Mouse (Mus musculus) liver, embryonic 12.5 days (tissue): ENCODE results near the gene Sbf2. TPM values are rescaled to one million over a fixed set of nuclear protein-coding genes. Genes with fewer than 3 reads are reported as not detected.

Experiments
- ATAC-seq: fragments of 200-750 bp; cut with Nextera tagmentation; 2 replicates; pipeline ENCODE4 v1.8.0; 2017; ENCODE audit warnings: moderate number of reproducible peaks, mild to moderate bottlenecking, moderate library complexity
- H3K27ac ChIP-seq: fragments of 300-500 bp; sonication (generic); 2 replicates; pipeline ENCODE4 v1.5.1; 2016; ENCODE audit warnings: mild to moderate bottlenecking
- H3K27me3 ChIP-seq: fragments of 300-500 bp; sonication (generic); replicated peaks from 2 replicates; pipeline ENCODE4 v1.6.1; 2016; ENCODE audit warnings: mild to moderate bottlenecking, moderate library complexity
- H3K36me3 ChIP-seq: fragments of 300-500 bp; sonication (generic); 2 replicates; pipeline ENCODE4 v1.6.1; 2016; ENCODE audit warnings: mild to moderate bottlenecking, moderate library complexity
- H3K4me1 ChIP-seq: fragments of 300-500 bp; sonication (generic); 2 replicates; pipeline ENCODE4 v1.6.1; 2016
- H3K4me2 ChIP-seq: fragments of 300-500 bp; sonication (generic); 2 replicates; pipeline ENCODE4 v1.6.1; 2016; ENCODE audit warnings: mild to moderate bottlenecking, moderate library complexity
- H3K4me3 ChIP-seq: fragments of 300-500 bp; sonication (generic); 2 replicates; pipeline ENCODE4 v1.5.1; 2016; ENCODE audit warnings: mild to moderate bottlenecking, moderate library complexity
- H3K9ac ChIP-seq: fragments of 300-500 bp; sonication (generic); 2 replicates; pipeline ENCODE4 v1.6.1; 2016; ENCODE audit warnings: mild to moderate bottlenecking, moderate library complexity
- H3K9me3 ChIP-seq: fragments of 300-500 bp; sonication (generic); replicated peaks from 2 replicates; pipeline ENCODE4 v1.6.1; 2016; ENCODE audit warnings: mild to moderate bottlenecking, moderate library complexity
- whole genome bisulfite sequencing: fragments of 180-500 bp; shearing (Covaris S2); methylation state at CpG from one replicate; pipeline ENCODE4 v1.1.7; 2016; ENCODE audit not compliant: insufficient replicate concordance; 5-methylcytosine and 5-hydroxymethylcytosine counted together
- polyA plus RNA-seq: library from polyadenylated mRNA; unstranded; fragments of >200 nt; fragmentation: Nextera tagmentation; extraction: Ambion mirVana; gene quantifications from 2 replicates; pipeline ENCODE4 v1.2.1, GENCODE M21; 2016

Gene Sbf2
- polyA plus RNA-seq, 1 experiment from 2014 or later = 9.2 TPM

GRCm38 (mm10) chr7:110288191-110288604, 326.5 kb downstream of the Sbf2 start:
- peaks cover 11% of the 10 kb centered on the region for H3K4me1 ChIP-seq
- no peaks in the 10 kb centered on the region for H3K36me3 ChIP-seq
- no peaks in the 10 kb centered on the region for H3K9me3 ChIP-seq
- no peak overlapping the region for H3K9ac ChIP-seq
- H3K4me2 ChIP-seq = no peak overlapping the region
- no peak overlapping the region for H3K27ac ChIP-seq
- WGBS = 80% methylated on average over 4 of the region's 4 CpGs
- no peaks in the 10 kb centered on the region for H3K27me3 ChIP-seq
- no peak; the same call in 1 of the 2 replicates for ATAC-seq
- H3K4me3 ChIP-seq = no peak overlapping the region

- H3K9ac ChIP-seq = no peak overlapping the region
- no peaks in the 10 kb centered on the region for H3K9me3 ChIP-seq
- peak; percentile 54 for ATAC-seq
- whole genome bisulfite sequencing = 25% methylated on average over 8 of the region's 8 CpGs
- no peak overlapping the region for H3K4me2 ChIP-seq
- no peaks in the 10 kb centered on the region for H3K27me3 ChIP-seq
- no peak overlapping the region for H3K4me3 ChIP-seq
- peaks cover 2% of the 10 kb centered on the region for H3K36me3 ChIP-seq
- peaks cover 11% of the 10 kb centered on the region for H3K4me1 ChIP-seq
- H3K27ac ChIP-seq = no peak overlapping the region
These were observed 327.1 kb downstream of the Sbf2 start for GRCm38 (mm10) chr7:110287476-110288071.

GRCm38 (mm10) chr7:110286838-110287475, 327.8 kb downstream of the Sbf2 start:
- 14% methylated on average over 12 of the region's 12 CpGs for WGBS
- Histone ChIP-seq H3K9me3 (no peaks in the 10 kb centered on the region), H3K27me3 (no peaks in the 10 kb centered on the region), H3K4me1 (peaks cover 11% of the 10 kb centered on the region), H3K27ac (no peak overlapping the region), H3K36me3 (peaks cover 7% of the 10 kb centered on the region), H3K4me3 (no peak overlapping the region), H3K4me2 (no peak overlapping the region), H3K9ac (no peak overlapping the region)
- ATAC-seq = peak; percentile 50; the same call in 1 of the 2 replicates

- peaks cover 11% of the 10 kb centered on the region for H3K4me1 ChIP-seq
These were observed 328.5 kb downstream of the Sbf2 start for GRCm38 (mm10) chr7:110286198-110286732.

GRCm38 (mm10) chr7:110285849-110286151, 328.9 kb downstream of the Sbf2 start:
- no peak for ATAC-seq
- Histone ChIP-seq H3K9me3 (no peaks in the 10 kb centered on the region), H3K27me3 (no peaks in the 10 kb centered on the region), H3K36me3 (peaks cover 18% of the 10 kb centered on the region), H3K4me1 (peaks cover 11% of the 10 kb centered on the region), H3K4me3 (no peak overlapping the region), H3K27ac (no peak overlapping the region), H3K4me2 (no peak overlapping the region), H3K9ac (no peak overlapping the region)
- WGBS = 67% methylated on average over 3 of the region's 3 CpGs

More at GRCm38 (mm10) chr7:110286198-110286732, 328.5 kb downstream of the Sbf2 start:
- Histone ChIP-seq H3K27ac (no peak overlapping the region), H3K4me2 (no peak overlapping the region), H3K27me3 (no peaks in the 10 kb centered on the region), H3K4me3 (no peak overlapping the region), H3K9ac (no peak overlapping the region), H3K9me3 (no peaks in the 10 kb centered on the region), H3K36me3 (peaks cover 14% of the 10 kb centered on the region)
- no peak for ATAC-seq
- WGBS = 65% methylated on average over 8 of the region's 8 CpGs

GRCm38 (mm10) chr7:110285076-110285848, 329.5 kb downstream of the Sbf2 start:
- Histone ChIP-seq H3K9me3 (no peaks in the 10 kb centered on the region), H3K27me3 (no peaks in the 10 kb centered on the region), H3K27ac (no peak overlapping the region), H3K4me1 (peaks cover 11% of the 10 kb centered on the region), H3K4me3 (no peak overlapping the region), H3K9ac (no peak overlapping the region), H3K36me3 (peaks cover 22% of the 10 kb centered on the region), H3K4me2 (no peak overlapping the region)
- ATAC-seq = no peak
- 81% methylated on average over 12 of the region's 12 CpGs for WGBS

- no peaks in the 10 kb centered on the region for H3K27me3 ChIP-seq
- no peak overlapping the region for H3K4me3 ChIP-seq
- ATAC-seq = no peak
- H3K36me3 ChIP-seq = peaks cover 38% of the 10 kb centered on the region
- H3K4me1 ChIP-seq = peaks cover 11% of the 10 kb centered on the region
- H3K27ac ChIP-seq = no peak overlapping the region
- WGBS = 67% methylated on average over 6 of the region's 6 CpGs
- no peak overlapping the region for H3K4me2 ChIP-seq
- no peak overlapping the region for H3K9ac ChIP-seq
- no peaks in the 10 kb centered on the region for H3K9me3 ChIP-seq
These were observed 331.0 kb downstream of the Sbf2 start for GRCm38 (mm10) chr7:110283484-110284275.

GRCm38 (mm10) chr7:110282797-110283196, 331.9 kb downstream of the Sbf2 start:
- no peak overlapping the region for H3K4me3 ChIP-seq
- no peaks in the 10 kb centered on the region for H3K9me3 ChIP-seq
- peaks cover 47% of the 10 kb centered on the region for H3K36me3 ChIP-seq
- H3K27ac ChIP-seq = no peak overlapping the region
- no peak overlapping the region for H3K9ac ChIP-seq
- H3K4me1 ChIP-seq = peaks cover 9% of the 10 kb centered on the region
- no peaks in the 10 kb centered on the region for H3K27me3 ChIP-seq
- 70% methylated on average over 11 of the region's 11 CpGs for WGBS
- no peak overlapping the region for H3K4me2 ChIP-seq
- no peak for ATAC-seq

- H3K27ac ChIP-seq = no peak overlapping the region
- no peaks in the 10 kb centered on the region for H3K9me3 ChIP-seq
- no peaks in the 10 kb centered on the region for H3K27me3 ChIP-seq
- no peak for ATAC-seq
- H3K4me1 ChIP-seq = no peaks in the 10 kb centered on the region
- H3K4me3 ChIP-seq = no peak overlapping the region
- H3K36me3 ChIP-seq = peaks cover 56% of the 10 kb centered on the region
- WGBS = 81% methylated on average over 11 of the region's 11 CpGs
- no peak overlapping the region for H3K4me2 ChIP-seq
- H3K9ac ChIP-seq = no peak overlapping the region
These were observed 333.1 kb downstream of the Sbf2 start for GRCm38 (mm10) chr7:110281435-110282256.

GRCm38 (mm10) chr7:110279183-110279582, 335.5 kb downstream of the Sbf2 start:
- H3K27ac ChIP-seq = no peak overlapping the region
- H3K27me3 ChIP-seq = no peaks in the 10 kb centered on the region
- H3K9ac ChIP-seq = no peak overlapping the region
- no peak overlapping the region for H3K4me2 ChIP-seq
- H3K4me3 ChIP-seq = no peak overlapping the region
- H3K36me3 ChIP-seq = peaks cover 78% of the 10 kb centered on the region
- H3K4me1 ChIP-seq = no peaks in the 10 kb centered on the region
- H3K9me3 ChIP-seq = no peaks in the 10 kb centered on the region
- 78% methylated on average over 4 of the region's 4 CpGs for WGBS
- no peak for ATAC-seq

GRCm38 (mm10) chr7:110277734-110278245, 336.9 kb downstream of the Sbf2 start:
- no peaks in the 10 kb centered on the region for H3K27me3 ChIP-seq
- ATAC-seq = no peak
- H3K4me1 ChIP-seq = peaks cover under 1% of the 10 kb centered on the region; the same call in 1 of the 2 replicates
- no peak overlapping the region for H3K9ac ChIP-seq
- H3K36me3 ChIP-seq = peaks cover 89% of the 10 kb centered on the region
- no peak overlapping the region for H3K4me2 ChIP-seq
- no peak overlapping the region for H3K27ac ChIP-seq
- no peak overlapping the region for H3K4me3 ChIP-seq
- H3K9me3 ChIP-seq = no peaks in the 10 kb centered on the region
- WGBS = 76% methylated on average over 5 of the region's 5 CpGs
